Mouse (Mus musculus) small intestine, adult 2 months (tissue): ENCODE results near the gene Rmnd1. TPM values are rescaled to one million over a fixed set of nuclear protein-coding genes. Genes with fewer than 3 reads are reported as not detected.

Experiments
- H3K27ac ChIP-seq: fragments of 200-500 bp; 2 replicates; pipeline ENCODE4 v1.5.1; 2012; ENCODE audit warnings: low read depth, low read length, control low read depth, inconsistent platforms; ENCODE audit not compliant: insufficient read depth
- H3K27me3 ChIP-seq: fragments of 200-500 bp; 2 replicates; pipeline ENCODE4 v1.6.1; 2012; ENCODE audit warnings: mild to moderate bottlenecking, moderate library complexity, low read length, inconsistent platforms; ENCODE audit not compliant: control insufficient read depth, insufficient read depth
- H3K36me3 ChIP-seq: fragments of 200-500 bp; 2 replicates; pipeline ENCODE4 v1.6.1; 2012; ENCODE audit warnings: mild to moderate bottlenecking, low read length, control low read depth, inconsistent platforms; ENCODE audit not compliant: control insufficient read depth, insufficient read depth
- H3K4me1 ChIP-seq: fragments of 200-500 bp; 2 replicates; pipeline ENCODE4 v1.6.1; 2012; ENCODE audit warnings: low read length, inconsistent platforms, mixed read lengths; ENCODE audit not compliant: control insufficient read depth, insufficient read depth, insufficient read length
- H3K4me3 ChIP-seq: fragments of 200-500 bp; 2 replicates; pipeline ENCODE4 v1.5.1; 2012; ENCODE audit warnings: low read depth, mild to moderate bottlenecking, control low read depth, inconsistent platforms, low read length, moderate library complexity
- CTCF ChIP-seq: fragments of 200-500 bp; IDR thresholded peaks from 2 replicates; pipeline ENCODE4 v1.5.1; 2012; ENCODE audit warnings: low read depth, mild to moderate bottlenecking, control low read depth, inconsistent platforms, low read length, moderate library complexity, mixed read lengths; ENCODE audit not compliant: insufficient replicate concordance, insufficient read length; ENCODE audit errors: extremely low read depth
- POLR2A ChIP-seq: fragments of 200-500 bp; IDR thresholded peaks from 2 replicates; pipeline ENCODE4 v1.6.1; 2012; ENCODE audit warnings: low read depth, mild to moderate bottlenecking, control low read depth, inconsistent platforms, low read length, moderate library complexity
- WGBS: fragments of 180-500 bp; shearing (Covaris S2); methylation state at CpG from one replicate; pipeline ENCODE4 v1.1.7; 2018; 5-methylcytosine and 5-hydroxymethylcytosine counted together
- polyA plus RNA-seq: library from polyadenylated mRNA; depleted of rRNA; stranded (reverse); fragments of >200 nt; gene quantifications from 2 replicates; pipeline ENCODE4 v1.2.3, GENCODE M21; 2012

Rmnd1 gene
- polyA plus RNA-seq, 1 experiment, result 17.1 TPM

DNA sequence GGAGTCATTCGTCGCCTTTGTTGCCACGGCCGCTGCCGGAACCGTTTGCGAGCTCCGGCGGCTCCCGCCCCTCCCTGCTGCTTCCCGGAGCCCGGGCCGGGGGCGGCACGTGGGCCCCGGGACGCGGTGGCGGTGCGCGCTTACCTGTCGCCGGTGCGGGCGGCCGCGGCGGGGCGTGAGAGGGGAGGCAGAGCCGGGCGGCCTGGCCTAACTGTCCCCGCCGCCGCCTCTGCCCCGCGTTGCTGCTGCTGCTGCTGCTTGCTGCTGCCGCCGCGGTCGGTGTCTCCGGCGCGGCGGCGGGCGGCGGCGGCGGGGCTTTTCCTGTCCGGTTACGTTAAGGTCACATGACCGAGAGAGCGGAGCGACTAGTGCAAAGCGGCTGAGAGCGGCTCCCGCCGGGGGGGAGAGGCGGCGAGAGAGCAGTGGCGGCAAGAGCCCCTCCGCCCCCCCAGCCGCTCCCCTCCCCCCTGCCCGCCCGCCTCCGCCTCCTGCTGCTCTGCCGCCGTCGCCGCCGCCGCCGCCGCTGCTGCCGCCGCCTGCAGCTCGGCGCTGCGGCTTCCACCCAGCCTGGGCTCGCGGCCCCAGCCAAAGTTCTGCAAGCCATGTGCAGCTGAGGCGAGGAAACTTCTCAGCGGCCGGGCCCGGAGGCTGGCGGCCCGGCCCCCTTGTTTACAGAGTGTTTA lies 44.3 kb downstream of the Rmnd1 start, which contains the start of gene Zbtb2:
Gene Zbtb2, minus strand, starts transcription at position 408 of the 683 bp plus-strand sequence.
- Histone ChIP-seq H3K4me3 (peak within 1 kb of the TSS; percentile 92), H3K27me3 (no peaks in the 10 kb centered on the region), H3K4me1 (peaks cover 17% of the 10 kb centered on the region; the same call in 1 of the 2 replicates), H3K36me3 (0 out of 2 replicates have a peak, but pooled peaks cover 1% of the 10 kb centered on the region), H3K27ac (peak within 1 kb of the TSS; percentile 95)
- TF ChIP-seq POLR2A, result no peak
- no peak for TF ChIP-seq CTCF
- WGBS, result 1% methylated on average over 75 of the region's 87 CpGs

DNA sequence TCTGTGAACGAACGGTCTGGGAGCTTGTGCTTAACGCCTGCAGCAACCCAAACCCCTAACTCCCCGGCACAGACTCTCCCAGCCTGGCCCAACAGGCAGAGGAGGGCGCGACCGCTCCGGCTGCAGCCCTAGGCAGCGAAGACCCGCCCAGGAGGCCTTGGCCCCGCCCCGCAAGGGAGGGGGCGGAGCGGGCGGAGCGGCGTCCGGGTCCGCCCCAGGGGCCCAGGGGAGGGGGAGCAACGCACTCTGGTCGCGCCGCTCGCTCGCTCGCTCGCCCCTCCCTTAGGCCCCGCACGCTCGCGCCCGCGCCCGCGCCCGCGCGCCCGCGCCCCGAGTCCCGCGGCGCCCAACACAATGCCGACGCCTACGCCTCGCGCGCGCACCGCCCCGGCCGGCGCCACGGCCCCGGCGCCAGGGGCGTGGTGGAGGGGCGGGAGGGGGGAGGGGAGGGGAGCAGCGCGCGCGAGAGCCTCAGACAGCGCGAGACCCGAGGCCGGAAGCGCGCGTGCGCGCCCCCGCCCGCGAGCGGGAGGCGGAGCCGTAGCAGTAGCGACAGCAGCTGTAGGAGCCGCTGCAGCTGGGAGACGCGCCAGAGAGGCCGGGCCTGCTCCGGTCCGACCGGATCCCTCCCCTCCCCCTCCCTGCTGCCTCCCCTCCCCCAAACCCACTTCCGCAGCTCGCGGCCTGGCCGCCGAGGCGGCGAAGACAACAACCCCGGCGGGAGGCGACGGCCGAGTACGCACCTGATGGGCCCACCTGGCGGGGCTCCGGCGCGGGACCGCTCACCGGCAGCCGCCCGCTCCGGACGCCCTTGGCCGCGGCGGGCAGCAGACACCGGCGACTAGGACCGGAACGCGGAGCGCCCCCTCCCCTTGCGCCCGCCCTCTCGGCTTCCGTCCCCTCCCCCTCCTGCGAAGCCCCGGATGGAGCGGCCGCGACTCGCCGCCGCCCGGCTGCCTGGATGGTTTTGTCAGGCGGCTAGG lies 45.3 kb downstream of the Rmnd1 start:
- TF ChIP-seq POLR2A, result peak; percentile 87
- no peak for TF ChIP-seq CTCF
- H3K36me3 ChIP-seq, result no peaks in the 10 kb centered on the region
- H3K4me1 ChIP-seq, result peaks cover 17% of the 10 kb centered on the region; the same call in 1 of the 2 replicates
- WGBS, result under 1% methylated on average over 120 of the region's 133 CpGs
- peak overlapping the region; percentile 95 for H3K27ac ChIP-seq
- peak overlapping the region; percentile 92 for H3K4me3 ChIP-seq
- H3K27me3 ChIP-seq, result no peaks in the 10 kb centered on the region

- TF ChIP-seq CTCF, result no peak
- TF ChIP-seq POLR2A, result no peak
- Histone ChIP-seq H3K36me3 (no peaks in the 10 kb centered on the region), H3K4me1 (peaks cover 4% of the 10 kb centered on the region; the same call in 1 of the 2 replicates), H3K4me3 (no peak overlapping the region), H3K27me3 (no peaks in the 10 kb centered on the region), H3K27ac (no peak overlapping the region)
- WGBS, result 88% methylated on average over 7 of the region's 7 CpGs
Measured at GRCm38 (mm10) chr10:4384244-4384643, 47.9 kb downstream of the Rmnd1 start.

- H3K27ac ChIP-seq, result no peak overlapping the region
- H3K36me3 ChIP-seq, result no peaks in the 10 kb centered on the region
- no peaks in the 10 kb centered on the region for H3K4me1 ChIP-seq
- 89% methylated on average over 5 of the region's 5 CpGs for WGBS
- no peak for TF ChIP-seq POLR2A
- TF ChIP-seq CTCF, result no peak
- no peak overlapping the region for H3K4me3 ChIP-seq
- no peaks in the 10 kb centered on the region for H3K27me3 ChIP-seq
Measured at GRCm38 (mm10) chr10:4380748-4381147, 51.4 kb downstream of the Rmnd1 start.

- Histone ChIP-seq H3K27ac (no peak overlapping the region), H3K4me3 (no peak overlapping the region), H3K4me1 (0 out of 2 replicates have a peak, but pooled peaks cover 2% of the 10 kb centered on the region), H3K36me3 (peaks cover 12% of the 10 kb centered on the region), H3K27me3 (no peaks in the 10 kb centered on the region)
- TF ChIP-seq POLR2A, result no peak
- no peak for TF ChIP-seq CTCF
- 83% methylated on average over 7 of the region's 7 CpGs for WGBS
Measured at GRCm38 (mm10) chr10:4376931-4377330, 55.3 kb downstream of the Rmnd1 start.

GRCm38 (mm10) chr10:4376461-4376860 lies 55.7 kb downstream of the Rmnd1 start:
- 74% methylated on average over 7 of the region's 7 CpGs for WGBS
- TF ChIP-seq CTCF (no peak), POLR2A (no peak)
- Histone ChIP-seq H3K4me3 (no peak overlapping the region), H3K27me3 (no peaks in the 10 kb centered on the region), H3K27ac (peak overlapping the region; percentile 14; the same call in 1 of the 2 replicates), H3K36me3 (peaks cover 15% of the 10 kb centered on the region), H3K4me1 (0 out of 2 replicates have a peak, but pooled peaks cover 2% of the 10 kb centered on the region)

DNA sequence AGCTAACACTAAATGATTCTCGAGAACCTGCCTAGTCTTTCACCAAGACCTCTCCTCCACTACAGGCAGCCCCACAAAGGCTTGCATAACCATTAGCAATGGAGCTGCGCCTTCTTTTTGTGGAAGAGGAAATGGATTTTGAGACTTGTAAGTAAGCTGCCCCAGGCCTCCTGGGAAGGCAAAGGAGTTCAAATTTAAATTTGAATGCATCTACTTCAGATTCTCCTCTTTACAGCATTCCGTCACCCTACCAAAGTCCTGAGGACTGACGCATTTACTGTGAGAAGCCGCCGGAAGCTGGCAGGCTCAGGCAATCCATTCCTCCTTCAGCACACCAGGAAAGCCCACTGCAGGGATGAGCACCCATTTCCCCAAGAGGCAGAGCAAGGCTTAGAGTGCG lies 56.9 kb downstream of the Rmnd1 start:
- no peak overlapping the region for H3K4me3 ChIP-seq
- H3K27ac ChIP-seq, result no peak overlapping the region
- H3K4me1 ChIP-seq, result 0 out of 2 replicates have a peak, but pooled peaks cover 2% of the 10 kb centered on the region
- WGBS, result 79% methylated on average over 7 of the region's 7 CpGs
- no peaks in the 10 kb centered on the region for H3K27me3 ChIP-seq
- peaks cover 21% of the 10 kb centered on the region for H3K36me3 ChIP-seq
- TF ChIP-seq POLR2A (no peak), CTCF (no peak)
